Mouse (Mus musculus): Measurements from ENCODE around the gene Dnajc16. TPM values are rescaled to one million over a fixed set of nuclear protein-coding genes. Genes with fewer than 3 reads are reported as not detected.

Gene Dnajc16
- total and polyA plus RNA-seq, 2 experiments from 2014 or later = 6.5 to 19.2 TPM

GRCm38 (mm10) chr4:141826060-141826459 lies 35.3 kb upstream of the Dnajc16 start, which contains the start of gene Cela2a:
Gene Cela2a (minus strand): TSS chr4:141826160.
- H3K9me3 ChIP-seq (ENCODE audit: low read length) = no peaks in the 10 kb centered on the region
- DNase-seq (no peak), ATAC-seq (no peak)
- no peak within 1 kb of the TSS for H3K4me3 ChIP-seq (ENCODE audit: low read depth, low read length)
- no peak within 1 kb of the TSS for H3K9ac ChIP-seq
- no peak within 1 kb of the TSS for H3K4me2 ChIP-seq (ENCODE audit: low read depth)
- TF ChIP-seq CTCF (IDR thresholded peaks at IDR 0.05; ENCODE audit: low read depth) = no peak
- no peak within 1 kb of the TSS for H3K27ac ChIP-seq (ENCODE audit: low read depth, low read length)
- 62% methylated on average over 5 of the region's 5 CpGs for WGBS
- H3K27me3 ChIP-seq (ENCODE audit: insufficient read depth, low read length) = no peaks in the 10 kb centered on the region
- H3K36me3 ChIP-seq (ENCODE audit: insufficient read depth) = no peaks in the 10 kb centered on the region
- no peaks in the 10 kb centered on the region for H3K4me1 ChIP-seq (ENCODE audit: insufficient read depth)

- WGBS = 70% methylated on average over 3 of the region's 3 CpGs
- TF ChIP-seq CTCF (IDR thresholded peaks at IDR 0.05; ENCODE audit: low read depth) = no peak
- H3K36me3 ChIP-seq (ENCODE audit: insufficient read depth) = no peaks in the 10 kb centered on the region
Measured at GRCm38 (mm10) chr4:141822979-141823378, 32.2 kb upstream of the Dnajc16 start.

GRCm38 (mm10) chr4:141822089-141822488 lies 31.4 kb upstream of the Dnajc16 start:
- H3K4me2 ChIP-seq (ENCODE audit: low read depth) = no peak overlapping the region
- DNase-seq = no peak
- H3K9me3 ChIP-seq (ENCODE audit: low read length) = no peaks in the 10 kb centered on the region
- no peaks in the 10 kb centered on the region for H3K36me3 ChIP-seq (ENCODE audit: insufficient read depth)
- H3K4me3 ChIP-seq (ENCODE audit: low read depth, low read length) = no peak overlapping the region
- 82% methylated on average over 10 of the region's 10 CpGs for WGBS
- H3K27me3 ChIP-seq (ENCODE audit: insufficient read depth, low read length) = no peaks in the 10 kb centered on the region
- no peaks in the 10 kb centered on the region for H3K4me1 ChIP-seq (ENCODE audit: insufficient read depth)
- peak; percentile 30; the same call in 1 of the 2 replicates for TF ChIP-seq CTCF (IDR thresholded peaks at IDR 0.05; ENCODE audit: low read depth)
- H3K27ac ChIP-seq (ENCODE audit: low read depth, low read length) = no peak overlapping the region
- ATAC-seq = no peak
- H3K9ac ChIP-seq = no peak overlapping the region

More at GRCm38 (mm10) chr4:141822979-141823378, 32.2 kb upstream of the Dnajc16 start:
- no peak overlapping the region for H3K4me2 ChIP-seq (ENCODE audit: low read depth)
- no peak overlapping the region for H3K4me3 ChIP-seq (ENCODE audit: low read depth, low read length)
- H3K27ac ChIP-seq (ENCODE audit: low read depth, low read length) = no peak overlapping the region
- ATAC-seq (peak; percentile 50; the same call in 1 of the 2 replicates), DNase-seq (no peak)
- no peaks in the 10 kb centered on the region for H3K4me1 ChIP-seq (ENCODE audit: insufficient read depth)
- H3K27me3 ChIP-seq (ENCODE audit: insufficient read depth, low read length) = no peaks in the 10 kb centered on the region
- H3K9me3 ChIP-seq (ENCODE audit: low read length) = no peaks in the 10 kb centered on the region
- H3K9ac ChIP-seq = no peak overlapping the region

- no peaks in the 10 kb centered on the region for H3K4me1 ChIP-seq (ENCODE audit: insufficient read depth)
- H3K9me3 ChIP-seq (ENCODE audit: low read length) = no peaks in the 10 kb centered on the region
- no peak for DNase-seq
- TF ChIP-seq CTCF (IDR thresholded peaks at IDR 0.05; ENCODE audit: low read depth) = no peak
- H3K4me3 ChIP-seq (ENCODE audit: low read depth, low read length) = no peak overlapping the region
- no peak overlapping the region for H3K27ac ChIP-seq (ENCODE audit: low read depth, low read length)
- no peak overlapping the region for H3K4me2 ChIP-seq (ENCODE audit: low read depth)
- H3K27me3 ChIP-seq (ENCODE audit: insufficient read depth, low read length) = no peaks in the 10 kb centered on the region
- no peaks in the 10 kb centered on the region; the same call in 1 of the 2 replicates for H3K36me3 ChIP-seq (ENCODE audit: insufficient read depth)
- no peak overlapping the region for H3K9ac ChIP-seq
- no peak for ATAC-seq
- 82% methylated on average over 3 of the region's 3 CpGs for WGBS
Measured at GRCm38 (mm10) chr4:141821178-141821577, 30.4 kb upstream of the Dnajc16 start.

GRCm38 (mm10) chr4:141819316-141819715 lies 28.6 kb upstream of the Dnajc16 start:
- Histone ChIP-seq H3K27me3 (ENCODE audit: insufficient read depth, low read length) (no peaks in the 10 kb centered on the region), H3K9me3 (ENCODE audit: low read length) (no peaks in the 10 kb centered on the region), H3K9ac (no peak overlapping the region), H3K27ac (ENCODE audit: low read depth, low read length) (no peak overlapping the region), H3K4me1 (ENCODE audit: insufficient read depth) (no peaks in the 10 kb centered on the region), H3K36me3 (ENCODE audit: insufficient read depth) (peaks cover 10% of the 10 kb centered on the region; the same call in 1 of the 2 replicates), H3K4me3 (ENCODE audit: low read depth, low read length) (no peak overlapping the region), H3K4me2 (ENCODE audit: low read depth) (no peak overlapping the region)
- no peak for ATAC-seq
- no peak for TF ChIP-seq CTCF (IDR thresholded peaks at IDR 0.05; ENCODE audit: low read depth)
- WGBS = 94% methylated on average over 7 of the region's 7 CpGs
- DNase-seq = no peak

- Histone ChIP-seq H3K4me1 (ENCODE audit: insufficient read depth) (no peaks in the 10 kb centered on the region), H3K27me3 (ENCODE audit: insufficient read depth, low read length) (no peaks in the 10 kb centered on the region), H3K9me3 (ENCODE audit: low read length) (no peaks in the 10 kb centered on the region), H3K27ac (ENCODE audit: low read depth, low read length) (no peak overlapping the region), H3K4me2 (ENCODE audit: low read depth) (no peak overlapping the region), H3K9ac (no peak overlapping the region), H3K36me3 (ENCODE audit: insufficient read depth) (peaks cover 14% of the 10 kb centered on the region; the same call in 1 of the 2 replicates), H3K4me3 (ENCODE audit: low read depth, low read length) (no peak overlapping the region)
- ATAC-seq (no peak), DNase-seq (no peak)
- WGBS = 94% methylated on average over 13 of the region's 13 CpGs
- no peak for TF ChIP-seq CTCF (IDR thresholded peaks at IDR 0.05; ENCODE audit: low read depth)
Measured at GRCm38 (mm10) chr4:141818861-141819260, 28.1 kb upstream of the Dnajc16 start.

- no peak for TF ChIP-seq CTCF (IDR thresholded peaks at IDR 0.05; ENCODE audit: low read depth)
- Histone ChIP-seq H3K4me2 (ENCODE audit: low read depth) (no peak overlapping the region), H3K27ac (ENCODE audit: low read depth, low read length) (no peak overlapping the region), H3K9ac (no peak overlapping the region), H3K4me3 (ENCODE audit: low read depth, low read length) (no peak overlapping the region), H3K36me3 (ENCODE audit: insufficient read depth) (peaks cover 24% of the 10 kb centered on the region), H3K9me3 (ENCODE audit: low read length) (no peaks in the 10 kb centered on the region), H3K4me1 (ENCODE audit: insufficient read depth) (no peaks in the 10 kb centered on the region), H3K27me3 (ENCODE audit: insufficient read depth, low read length) (no peaks in the 10 kb centered on the region)
- no peak for DNase-seq
- ATAC-seq = no peak
- 52% methylated on average over 10 of the region's 10 CpGs for WGBS
Measured at GRCm38 (mm10) chr4:141817706-141818105, 27.0 kb upstream of the Dnajc16 start.
